Mouse (Mus musculus) skeletal muscle tissue, postnatal 0 days (tissue): ENCODE data around the gene Fkbp6. TPM values are rescaled to one million over a fixed set of nuclear protein-coding genes. Genes with fewer than 3 reads are reported as not detected.

Experiments
- microRNA-seq, 2 experiments: library from miRNA; unstranded; fragments of <30 nt; microRNA quantifications; one replicate each; pipeline ENCODE4; 2016
- polyA plus RNA-seq: library from polyadenylated mRNA; unstranded; fragments of >200 nt; fragmentation: Nextera tagmentation; extraction: Ambion mirVana; gene quantifications from 2 replicates; pipeline ENCODE4 v1.2.1, GENCODE M21; 2015

Gene Fkbp6
- not detected in 2 replicates for polyA plus RNA-seq

DNA sequence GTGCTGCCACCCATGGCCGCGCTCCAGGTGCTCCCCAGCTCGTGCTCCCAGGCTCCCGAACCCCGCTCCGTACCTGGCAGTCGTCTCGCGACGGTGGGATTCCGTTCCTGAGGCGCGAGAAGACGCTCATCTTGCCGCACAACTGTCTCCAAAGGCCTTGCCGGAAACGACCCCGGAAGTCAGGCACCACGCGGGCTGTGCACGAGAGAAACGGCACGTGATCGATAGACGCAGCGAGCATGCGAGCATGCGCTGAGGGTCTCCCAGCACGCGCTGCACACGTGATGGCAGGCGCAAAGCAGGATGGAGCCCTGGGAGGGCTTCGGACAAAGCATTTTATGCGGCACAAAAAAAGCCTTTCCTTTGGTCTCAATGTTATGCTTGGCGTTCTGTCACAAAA lies at the start of gene Fkbp6:
TSS of gene Fkbp6 (minus strand) at position 183 of the 400 bp plus-strand sequence.

GRCm38 (mm10) chr5:135394004-135394823 lies 44.4 kb upstream of the Fkbp6 start, which contains the start of gene Pom121:
Pom121 (minus strand) TSS chr5:135394546.

GRCm38 (mm10) chr5:135369787-135370654 lies 20.2 kb upstream of the Fkbp6 start, which contains the start of gene Nsun5:
Nsun5 (plus strand) TSS chr5:135369953.

DNA sequence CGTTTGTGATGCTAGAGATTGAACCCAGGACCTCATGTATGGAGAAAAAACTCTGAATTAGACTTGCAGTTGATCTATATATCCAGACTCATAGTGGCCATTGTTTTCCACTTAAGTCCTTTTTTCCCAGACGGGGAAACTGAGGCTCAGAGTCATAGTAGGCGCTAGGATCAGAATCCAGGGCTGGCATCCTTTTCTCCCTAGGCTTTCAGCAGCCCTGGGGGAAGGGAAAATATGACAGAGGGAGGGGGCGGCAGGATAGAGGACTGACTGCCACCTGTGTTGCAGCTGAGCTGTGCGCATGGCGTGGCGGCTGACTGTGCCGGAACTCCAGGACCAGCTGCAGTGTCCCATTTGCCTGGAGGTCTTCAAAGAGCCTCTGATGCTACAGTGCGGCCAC lies 3.2 kb upstream of the Fkbp6 start, which contains the start of gene Trim50:
TSS of gene Trim50 (plus strand) at position 301 of the 400 bp plus-strand sequence.

DNA sequence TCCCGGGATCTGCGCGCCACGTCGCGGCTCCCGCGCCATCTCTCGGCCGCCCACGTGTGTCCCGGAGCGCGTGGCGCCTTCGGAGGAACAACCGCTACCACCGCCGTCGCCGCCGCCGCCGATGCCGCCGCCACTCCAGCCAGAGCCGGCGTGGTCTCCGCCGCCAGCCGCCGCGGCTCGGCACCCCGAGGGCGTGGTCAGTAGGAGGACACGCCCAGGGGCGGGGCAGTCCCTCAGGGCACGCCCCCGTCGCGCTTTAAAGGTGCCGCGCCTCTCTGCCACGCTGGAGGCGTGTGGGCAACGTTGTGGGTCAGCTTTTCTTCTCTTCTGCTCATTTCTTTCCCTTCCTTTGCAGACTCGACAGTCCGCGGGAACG lies 98.8 kb downstream of the Fkbp6 start, which contains the start of gene Fzd9:
TSS of gene Fzd9 (minus strand) at position 152 of the 376 bp plus-strand sequence.

Small RNAs within 50 kb of the gene (microRNA-seq; reads per million reads assigned to microRNA genes)
- 0.20 to 0.64 reads per million in 2 experiments for gene Mir7033

Other genes with a start within 250 kb of the Fkbp6 start
- gene Tbl2, start 200.4 kb downstream of the Fkbp6 start, polyA plus RNA-seq: 12.9 and 16.9 TPM in 2 replicates
- 37.1 and 39.5 TPM in 2 replicates for gene Bcl7b, start 181.8 kb downstream of the Fkbp6 start, polyA plus RNA-seq
- gene Baz1b, start 162.8 kb downstream of the Fkbp6 start, polyA plus RNA-seq: 13.8 and 14.0 TPM in 2 replicates
- gene Fzd9, start 98.8 kb downstream of the Fkbp6 start, polyA plus RNA-seq: 24.7 and 25.4 TPM in 2 replicates
- gene Trim50, start 3.3 kb upstream of the Fkbp6 start, polyA plus RNA-seq: not detected in 2 replicates
- 15.5 and 15.6 TPM in 2 replicates for gene Nsun5, start 19.9 kb upstream of the Fkbp6 start, polyA plus RNA-seq
- 4.6 TPM in 2 replicates for gene Pom121, start 44.5 kb upstream of the Fkbp6 start, polyA plus RNA-seq
- 19.6 and 24.4 TPM in 2 replicates for gene Hip1, start 195.1 kb upstream of the Fkbp6 start, polyA plus RNA-seq
- not detected in 2 replicates for gene Ccl26, start 213.5 kb upstream of the Fkbp6 start, polyA plus RNA-seq
- gene Ccl24, start 223.0 kb upstream of the Fkbp6 start, polyA plus RNA-seq: 2.1 and 5.2 TPM in 2 replicates